Mouse (Mus musculus) small intestine, adult 2 months (tissue): ENCODE data around the gene Dpp6. TPM values are rescaled to one million over a fixed set of nuclear protein-coding genes. Genes with fewer than 3 reads are reported as not detected.

Experiments used
- H3K27ac ChIP-seq: fragments of 200-500 bp; 2 replicates; pipeline ENCODE4 v1.5.1; 2012; ENCODE audit warnings: low read depth, low read length, control low read depth, inconsistent platforms; ENCODE audit not compliant: insufficient read depth
- H3K27me3 ChIP-seq: fragments of 200-500 bp; 2 replicates; pipeline ENCODE4 v1.6.1; 2012; ENCODE audit warnings: mild to moderate bottlenecking, moderate library complexity, low read length, inconsistent platforms; ENCODE audit not compliant: control insufficient read depth, insufficient read depth
- H3K36me3 ChIP-seq: fragments of 200-500 bp; 2 replicates; pipeline ENCODE4 v1.6.1; 2012; ENCODE audit warnings: mild to moderate bottlenecking, low read length, control low read depth, inconsistent platforms; ENCODE audit not compliant: control insufficient read depth, insufficient read depth
- H3K4me1 ChIP-seq: fragments of 200-500 bp; 2 replicates; pipeline ENCODE4 v1.6.1; 2012; ENCODE audit warnings: low read length, inconsistent platforms, mixed read lengths; ENCODE audit not compliant: control insufficient read depth, insufficient read depth, insufficient read length
- H3K4me3 ChIP-seq: fragments of 200-500 bp; 2 replicates; pipeline ENCODE4 v1.5.1; 2012; ENCODE audit warnings: low read depth, mild to moderate bottlenecking, control low read depth, inconsistent platforms, low read length, moderate library complexity
- CTCF ChIP-seq: fragments of 200-500 bp; IDR thresholded peaks from 2 replicates; pipeline ENCODE4 v1.5.1; 2012; ENCODE audit warnings: low read depth, mild to moderate bottlenecking, control low read depth, inconsistent platforms, low read length, moderate library complexity, mixed read lengths; ENCODE audit not compliant: insufficient replicate concordance, insufficient read length; ENCODE audit errors: extremely low read depth
- POLR2A ChIP-seq: fragments of 200-500 bp; IDR thresholded peaks from 2 replicates; pipeline ENCODE4 v1.6.1; 2012; ENCODE audit warnings: low read depth, mild to moderate bottlenecking, control low read depth, inconsistent platforms, low read length, moderate library complexity
- WGBS: fragments of 180-500 bp; shearing (Covaris S2); methylation state at CpG from one replicate; pipeline ENCODE4 v1.1.7; 2018; 5-methylcytosine and 5-hydroxymethylcytosine counted together
- polyA plus RNA-seq: library from polyadenylated mRNA; depleted of rRNA; stranded (reverse); fragments of >200 nt; gene quantifications from 2 replicates; pipeline ENCODE4 v1.2.3, GENCODE M21; 2012

Dpp6 gene
- polyA plus RNA-seq, 1 experiment: 0.41 TPM

- no peak overlapping the region for H3K4me3 ChIP-seq
- WGBS: 63% methylated on average over 1 of the region's 1 CpGs
- TF ChIP-seq POLR2A (no peak), CTCF (no peak)
These were observed 609.2 kb downstream of the Dpp6 start for GRCm38 (mm10) chr5:27426200-27426599.

GRCm38 (mm10) chr5:27433584-27433983 lies 616.6 kb downstream of the Dpp6 start:
- TF ChIP-seq CTCF: no peak
- no peak for TF ChIP-seq POLR2A
- Histone ChIP-seq H3K36me3 (no peaks in the 10 kb centered on the region), H3K4me1 (no peaks in the 10 kb centered on the region), H3K4me3 (no peak overlapping the region), H3K27me3 (no peaks in the 10 kb centered on the region), H3K27ac (no peak overlapping the region)

More at GRCm38 (mm10) chr5:27426200-27426599, 609.2 kb downstream of the Dpp6 start:
- Histone ChIP-seq H3K4me1 (no peaks in the 10 kb centered on the region), H3K27ac (no peak overlapping the region), H3K36me3 (no peaks in the 10 kb centered on the region), H3K27me3 (no peaks in the 10 kb centered on the region)

GRCm38 (mm10) chr5:27453201-27453845 lies 636.3 kb downstream of the Dpp6 start:
- no peaks in the 10 kb centered on the region for H3K4me1 ChIP-seq
- no peaks in the 10 kb centered on the region for H3K27me3 ChIP-seq
- 38% methylated on average over 3 of the region's 3 CpGs for WGBS
- TF ChIP-seq POLR2A (no peak), CTCF (no peak)
- H3K36me3 ChIP-seq: no peaks in the 10 kb centered on the region
- no peak overlapping the region for H3K4me3 ChIP-seq
- no peak overlapping the region for H3K27ac ChIP-seq

GRCm38 (mm10) chr5:27454386-27454785 lies 637.4 kb downstream of the Dpp6 start:
- 73% methylated on average over 3 of the region's 3 CpGs for WGBS
- Histone ChIP-seq H3K27ac (no peak overlapping the region), H3K4me3 (no peak overlapping the region), H3K4me1 (no peaks in the 10 kb centered on the region), H3K27me3 (no peaks in the 10 kb centered on the region), H3K36me3 (no peaks in the 10 kb centered on the region)
- TF ChIP-seq POLR2A (no peak), CTCF (no peak)

- no peaks in the 10 kb centered on the region for H3K36me3 ChIP-seq
- no peaks in the 10 kb centered on the region for H3K4me1 ChIP-seq
- no peak overlapping the region for H3K4me3 ChIP-seq
- 83% methylated on average over 1 of the region's 1 CpGs for WGBS
- H3K27ac ChIP-seq: no peak overlapping the region
- TF ChIP-seq POLR2A (no peak), CTCF (no peak)
- H3K27me3 ChIP-seq: no peaks in the 10 kb centered on the region
These were observed 640.0 kb downstream of the Dpp6 start for GRCm38 (mm10) chr5:27456981-27457380.

- TF ChIP-seq POLR2A: no peak
- Histone ChIP-seq H3K27ac (no peak overlapping the region), H3K4me3 (no peak overlapping the region), H3K36me3 (no peaks in the 10 kb centered on the region), H3K27me3 (no peaks in the 10 kb centered on the region), H3K4me1 (no peaks in the 10 kb centered on the region)
- WGBS: 40% methylated on average over 1 of the region's 1 CpGs
These were observed 640.7 kb downstream of the Dpp6 start for GRCm38 (mm10) chr5:27457686-27458085.

GRCm38 (mm10) chr5:27474964-27475465 lies 658.0 kb downstream of the Dpp6 start:
- TF ChIP-seq POLR2A (no peak), CTCF (no peak)

GRCm38 (mm10) chr5:27481706-27482105 lies 664.7 kb downstream of the Dpp6 start:
- WGBS: 82% methylated on average over 2 of the region's 2 CpGs
- H3K27ac ChIP-seq: no peak overlapping the region

More at GRCm38 (mm10) chr5:27474964-27475465, 658.0 kb downstream of the Dpp6 start:
- no peaks in the 10 kb centered on the region for H3K4me1 ChIP-seq
- no peak overlapping the region for H3K27ac ChIP-seq
- no peaks in the 10 kb centered on the region for H3K36me3 ChIP-seq
- no peaks in the 10 kb centered on the region for H3K27me3 ChIP-seq
- 74% methylated on average over 4 of the region's 4 CpGs for WGBS
- H3K4me3 ChIP-seq: no peak overlapping the region

More at GRCm38 (mm10) chr5:27481706-27482105, 664.7 kb downstream of the Dpp6 start:
- H3K4me3 ChIP-seq: no peak overlapping the region
- no peak for TF ChIP-seq POLR2A
- no peak for TF ChIP-seq CTCF
- no peaks in the 10 kb centered on the region for H3K27me3 ChIP-seq
- no peaks in the 10 kb centered on the region for H3K36me3 ChIP-seq
- H3K4me1 ChIP-seq: no peaks in the 10 kb centered on the region
